Mouse (Mus musculus) testis, adult 2 months (tissue): ENCODE results near the gene Zfp579.

ENCODE experiments used
- CTCF ChIP-seq: fragments of 200-500 bp; IDR thresholded peaks from 2 replicates; pipeline ENCODE4 v1.5.1; 2012; ENCODE audit warnings: low read depth, mild to moderate bottlenecking, inconsistent platforms, low read length, moderate library complexity; ENCODE audit not compliant: control insufficient read depth, insufficient read depth, insufficient replicate concordance
- POLR2A ChIP-seq: fragments of 200-500 bp; IDR thresholded peaks from 2 replicates; pipeline ENCODE4 v1.6.1; 2012; ENCODE audit warnings: low read depth, mild to moderate bottlenecking, inconsistent platforms, low read length, moderate library complexity; ENCODE audit not compliant: control insufficient read depth

- TF ChIP-seq CTCF (peak; percentile 73; the same call in 1 of the 2 replicates), POLR2A (no peak)
Measured at GRCm38 (mm10) chr7:4940068-4940479, 55.9 kb downstream of the Zfp579 start.
